Mouse (Mus musculus) G1E-ER4 (cell line): ENCODE data around the gene Tmc1. TPM values are rescaled to one million over a fixed set of nuclear protein-coding genes. Genes with fewer than 3 reads are reported as not detected.

ENCODE experiments used
- GATA1 ChIP-seq: IDR thresholded peaks from one replicate; pipeline ENCODE4 v1.8.0; 2012; ENCODE audit warnings: low read length, inconsistent platforms
- polyA plus RNA-seq: library from polyadenylated mRNA; stranded (reverse); fragments of >175 nt; gene quantifications from 2 replicates; pipeline ENCODE4 v1.2.3, GENCODE M21; 2012

Tmc1 gene
- not detected in 2 replicates for polyA plus RNA-seq

DNA sequence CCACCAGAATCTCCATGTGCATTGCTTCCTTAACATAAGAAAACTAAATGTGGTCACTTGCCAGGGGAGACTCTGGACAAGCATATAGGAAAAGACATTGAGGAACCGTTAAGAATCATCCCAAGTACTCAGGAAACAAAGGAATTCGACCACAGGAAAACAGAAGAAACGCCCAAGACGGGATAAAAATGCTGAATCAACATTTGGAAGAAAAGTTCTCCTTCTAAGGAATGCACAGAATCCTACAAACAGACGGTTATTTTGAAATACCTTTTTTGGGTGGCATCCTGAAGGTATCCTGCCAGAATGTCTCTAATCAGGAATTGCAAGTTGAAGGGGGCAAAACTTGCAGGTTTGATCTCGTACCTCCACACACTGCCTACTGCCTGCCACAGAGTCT is at the start of gene Tmc1:
Gene Tmc1, minus strand, starts transcription at position 329 of the 400 bp plus-strand sequence.
- TF ChIP-seq GATA1: no peak

DNA sequence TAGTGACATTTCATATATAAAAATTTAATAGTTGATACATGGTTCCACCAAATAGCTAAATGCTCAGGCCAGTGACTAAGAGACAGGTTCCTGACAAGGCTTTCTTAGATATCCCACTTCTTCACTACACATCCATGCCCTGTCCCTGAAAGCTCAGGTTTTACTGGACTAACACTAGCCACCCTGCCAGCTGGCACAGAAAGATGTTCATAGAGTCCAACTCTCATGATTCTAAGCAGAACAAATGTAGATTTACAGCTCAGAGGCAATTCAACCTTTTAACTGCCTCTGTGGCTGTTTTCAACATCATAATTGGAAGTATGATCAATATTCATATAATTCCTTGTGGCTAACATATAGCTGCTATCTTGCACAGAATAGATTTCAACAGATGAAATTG is 47.5 kb upstream of the Tmc1 start:
- TF ChIP-seq GATA1: no peak

DNA sequence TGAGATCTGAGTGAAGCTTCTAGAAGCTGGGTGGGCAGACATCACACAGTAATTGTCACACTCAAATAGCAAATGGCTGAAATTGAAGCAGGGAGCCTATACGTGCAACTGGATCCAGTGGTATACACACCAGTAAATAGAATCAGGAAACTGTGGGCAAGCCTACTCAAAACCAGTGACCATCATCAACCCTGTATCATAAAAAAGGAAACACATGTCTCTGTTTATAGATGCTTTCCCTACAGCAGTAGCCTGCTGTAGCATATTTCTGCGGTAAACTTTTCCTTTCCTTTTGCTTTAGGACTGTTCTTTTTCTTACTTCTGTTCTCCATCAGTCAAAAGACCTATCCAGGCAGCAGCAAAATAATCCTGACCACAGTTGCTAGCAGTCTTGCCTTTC is 25.2 kb upstream of the Tmc1 start:
- no peak for TF ChIP-seq GATA1

DNA sequence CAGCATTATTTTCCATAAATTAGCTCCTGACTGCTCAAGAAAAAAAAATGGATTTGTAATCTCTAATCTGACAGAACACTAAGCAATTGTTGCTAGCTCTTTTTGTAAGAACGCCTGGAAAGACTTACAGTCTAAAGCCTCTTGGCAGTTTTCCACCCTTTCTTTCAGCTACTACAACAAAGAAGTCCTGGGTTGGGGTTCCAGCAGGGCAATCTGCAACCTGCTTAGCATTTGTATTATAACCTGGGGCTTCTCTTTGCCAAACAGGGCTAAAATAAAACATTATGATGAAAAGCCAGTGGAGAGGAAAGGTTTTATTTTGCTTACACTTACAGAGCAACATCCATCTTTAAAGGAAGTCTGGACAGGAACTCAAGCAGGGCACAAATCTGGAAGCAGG is 24.1 kb upstream of the Tmc1 start:
- no peak for TF ChIP-seq GATA1

DNA sequence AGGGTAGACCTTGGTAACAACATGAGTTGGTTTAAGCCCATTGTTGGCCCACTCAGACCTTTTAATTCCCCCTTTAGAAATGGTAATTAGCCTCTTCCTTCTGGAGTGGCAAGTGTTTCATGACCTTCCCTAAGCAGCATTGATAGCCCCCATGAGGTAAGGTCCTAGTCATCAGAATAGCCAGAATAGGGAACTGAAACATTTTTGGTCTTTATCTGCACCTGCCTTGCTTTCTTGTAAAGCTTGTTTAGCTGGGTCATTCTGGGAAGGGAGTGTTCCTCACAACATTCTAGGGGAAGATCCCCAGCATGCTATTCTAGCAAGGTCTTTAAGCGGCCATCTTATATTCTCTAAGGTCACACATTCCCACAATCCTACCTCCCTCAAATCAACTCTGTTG is 17.9 kb upstream of the Tmc1 start:
- no peak for TF ChIP-seq GATA1

DNA sequence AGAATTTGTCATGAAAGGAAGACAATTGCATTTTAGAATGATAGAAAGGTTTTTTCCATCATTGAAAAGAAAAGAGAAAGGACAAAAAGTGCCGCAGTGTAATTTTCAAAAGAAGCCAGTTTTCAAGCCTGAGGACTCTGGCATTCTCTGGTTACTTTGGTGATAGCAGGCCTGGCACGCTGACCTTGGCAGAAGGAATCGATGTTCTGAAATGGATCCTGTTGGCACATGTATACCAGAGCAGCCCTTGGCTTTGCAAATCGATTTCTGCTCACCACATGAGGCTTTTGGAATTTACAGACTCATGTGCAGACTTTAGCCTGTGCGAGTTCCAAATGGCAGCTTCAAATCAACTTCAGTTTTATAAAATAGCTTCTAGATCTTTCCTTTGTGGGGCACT is 813 bp upstream of the Tmc1 start:
- no peak for TF ChIP-seq GATA1

DNA sequence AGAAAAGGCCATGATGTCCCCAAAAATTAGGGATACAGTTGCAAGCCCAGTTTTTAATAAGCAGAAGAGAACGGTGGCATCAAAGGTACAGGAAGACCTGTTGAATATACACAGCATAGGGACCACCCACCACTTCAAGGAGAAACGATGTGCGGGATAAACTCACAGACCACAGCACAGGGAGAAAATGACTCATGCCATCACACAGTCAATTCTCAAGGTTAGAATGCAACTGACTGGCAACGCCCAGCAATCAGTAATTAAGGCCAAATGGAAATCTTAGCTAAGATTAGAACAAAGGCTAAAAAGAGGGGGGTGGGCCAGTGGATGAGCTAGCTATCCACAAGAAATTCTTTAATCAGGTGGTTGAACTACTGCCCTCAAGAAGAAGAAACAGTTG is 9.6 kb downstream of the Tmc1 start:
- no peak for TF ChIP-seq GATA1

DNA sequence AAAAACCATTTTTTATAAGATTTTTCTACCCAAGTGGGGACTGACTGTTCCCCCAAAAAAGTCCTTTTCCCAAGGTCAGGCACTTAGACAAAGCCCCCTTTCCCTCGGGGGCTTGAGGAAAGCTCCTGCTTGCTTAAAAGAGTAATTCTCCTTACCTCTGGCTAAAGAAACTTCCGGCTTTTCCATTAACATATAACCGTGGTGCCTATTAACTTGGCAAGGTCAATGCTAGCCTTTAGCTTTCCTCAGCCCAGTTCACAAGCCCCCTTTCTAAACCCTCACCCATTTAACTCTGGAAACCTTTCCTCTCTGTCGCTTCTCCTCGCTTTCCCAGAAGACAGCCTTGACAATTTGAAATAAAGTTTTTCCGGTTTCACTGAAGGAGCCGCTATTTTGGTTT is 29.7 kb downstream of the Tmc1 start:
- TF ChIP-seq GATA1: no peak

DNA sequence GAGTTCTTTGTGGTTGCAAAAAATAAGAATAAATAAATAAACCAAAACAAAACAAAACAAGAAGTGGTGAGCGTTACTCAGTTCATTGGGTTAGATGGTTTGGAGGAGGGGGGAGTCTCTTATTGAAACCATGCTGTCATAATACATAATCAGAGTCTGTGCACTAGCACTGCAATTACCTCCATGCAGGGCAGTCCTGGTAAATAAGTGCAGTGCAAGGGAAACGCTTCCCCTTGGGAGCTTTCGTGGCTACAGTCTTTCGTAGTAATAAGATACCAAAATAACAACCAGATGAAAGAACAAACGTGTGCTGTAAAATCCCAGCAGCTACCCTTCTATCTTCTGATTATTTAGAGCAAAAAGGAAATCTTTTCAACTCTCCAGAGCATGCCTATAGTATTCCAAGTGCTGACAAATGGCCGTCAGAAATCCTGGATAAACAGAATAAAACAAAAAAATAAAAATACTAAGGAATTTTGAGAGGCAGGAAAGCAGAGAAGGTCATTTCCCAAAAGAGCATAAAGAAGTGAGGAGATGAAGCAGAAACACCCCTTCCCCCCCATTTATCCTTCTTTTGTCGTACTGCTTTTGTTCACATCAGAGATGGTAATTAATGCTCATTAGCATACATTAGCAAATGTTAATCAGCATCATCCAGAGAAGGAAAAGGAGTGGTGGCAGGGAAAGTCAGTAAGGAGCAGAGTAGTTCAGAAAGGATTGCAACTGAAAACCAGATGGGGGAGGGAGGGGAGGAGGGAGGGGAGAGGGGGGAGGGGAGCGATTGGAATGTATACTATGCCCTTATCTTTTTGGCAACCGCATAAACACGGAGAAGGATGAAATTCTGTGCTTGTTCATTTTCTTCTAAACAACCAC is 30.4 kb downstream of the Tmc1 start:
- no peak for TF ChIP-seq GATA1

DNA sequence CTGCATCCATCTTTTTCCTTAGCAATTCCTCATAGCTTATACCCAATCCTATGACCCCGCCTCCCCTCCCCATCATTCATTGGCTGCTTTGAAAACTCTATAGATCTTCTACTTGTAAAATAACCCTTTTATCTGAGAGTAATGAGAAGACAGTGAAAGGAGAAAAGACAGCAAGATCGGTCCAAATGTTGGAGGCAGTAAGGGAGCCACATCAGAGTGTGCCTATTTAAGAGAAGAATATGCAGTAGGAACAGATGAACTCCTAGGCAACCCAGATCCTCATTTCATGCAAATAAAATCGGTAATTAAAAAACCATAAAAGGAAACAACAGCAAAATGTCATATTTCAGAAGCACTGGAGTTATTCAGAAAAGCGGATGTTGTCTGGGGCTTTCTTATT is 35.8 kb downstream of the Tmc1 start:
- TF ChIP-seq GATA1: no peak

DNA sequence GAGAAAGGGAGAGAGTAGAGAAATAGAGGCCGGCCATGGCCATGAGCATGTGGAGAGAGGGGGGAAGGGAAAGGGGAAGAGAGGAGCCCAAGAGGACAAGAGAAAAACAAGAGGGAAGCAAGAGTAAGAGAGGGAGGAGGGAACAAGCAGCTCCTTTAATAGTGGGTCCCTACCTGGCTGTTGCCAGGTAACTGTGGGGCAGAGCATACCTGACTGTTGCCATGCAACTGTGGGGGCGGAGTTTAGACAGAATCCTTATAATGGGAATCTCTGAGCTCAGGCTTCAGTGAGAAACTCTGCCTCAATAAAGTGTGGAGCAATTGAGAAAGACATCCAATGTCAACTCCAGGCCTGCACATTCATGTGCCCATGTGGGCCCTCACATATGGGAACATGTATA is 38.9 kb downstream of the Tmc1 start:
- no peak for TF ChIP-seq GATA1

DNA sequence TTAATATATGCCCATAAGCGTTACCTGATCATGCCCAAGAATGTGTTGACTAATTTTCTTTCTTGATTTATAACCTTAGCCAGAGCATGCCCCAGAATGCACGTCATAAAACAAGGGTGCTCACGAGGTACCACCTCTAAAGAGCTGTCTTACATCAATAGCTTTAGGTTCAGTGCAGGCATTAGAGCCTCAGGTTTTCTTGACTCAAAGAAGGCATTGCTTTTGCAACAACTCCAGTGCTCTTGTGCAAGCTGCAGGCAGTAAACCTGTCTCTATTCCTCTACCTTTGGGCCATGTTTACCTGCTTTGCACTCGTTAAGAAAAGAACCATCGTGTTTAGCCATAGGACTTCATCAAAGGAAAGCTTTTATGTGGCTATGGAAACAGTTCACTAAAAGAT is 43.6 kb downstream of the Tmc1 start:
- TF ChIP-seq GATA1: no peak

DNA sequence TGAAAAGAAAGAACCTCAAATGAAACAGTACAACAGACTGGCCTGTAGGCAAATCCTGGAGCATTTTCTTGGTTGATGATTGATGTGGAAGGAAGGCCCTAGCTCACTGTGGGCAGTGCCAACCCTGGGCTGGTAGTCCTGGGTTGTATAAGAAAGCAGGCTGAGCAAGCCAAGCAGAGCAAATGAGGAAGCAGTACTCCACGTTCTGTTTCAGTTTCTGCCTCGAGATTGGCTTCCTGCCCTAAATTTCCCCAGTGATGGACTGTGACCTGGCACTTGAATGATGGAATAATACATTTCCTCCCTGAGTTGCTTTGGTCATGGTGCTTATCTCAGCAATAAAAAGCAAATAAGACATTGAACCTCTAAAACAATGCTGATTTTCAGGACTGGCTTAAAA is 72.8 kb downstream of the Tmc1 start:
- TF ChIP-seq GATA1: no peak

DNA sequence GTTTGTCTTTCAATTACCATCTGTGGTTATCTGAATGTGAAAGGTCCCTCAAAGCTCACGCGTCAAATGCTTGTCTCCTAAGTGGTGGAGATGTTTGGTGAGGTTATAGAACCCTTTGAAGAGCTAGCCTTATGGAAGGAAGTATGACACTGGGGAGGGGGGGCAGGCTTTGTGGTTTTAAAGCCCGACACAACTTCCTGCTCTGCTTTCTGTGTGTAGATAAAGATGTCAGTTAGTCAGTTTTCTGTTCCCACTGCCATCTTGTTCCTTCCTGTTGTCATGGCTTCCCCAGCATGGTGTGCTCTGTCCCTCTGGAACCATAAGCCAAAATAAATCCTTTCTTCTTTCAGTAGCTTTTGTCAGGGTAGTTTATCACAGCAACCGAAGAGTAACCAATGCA is 78.1 kb downstream of the Tmc1 start:
- no peak for TF ChIP-seq GATA1

DNA sequence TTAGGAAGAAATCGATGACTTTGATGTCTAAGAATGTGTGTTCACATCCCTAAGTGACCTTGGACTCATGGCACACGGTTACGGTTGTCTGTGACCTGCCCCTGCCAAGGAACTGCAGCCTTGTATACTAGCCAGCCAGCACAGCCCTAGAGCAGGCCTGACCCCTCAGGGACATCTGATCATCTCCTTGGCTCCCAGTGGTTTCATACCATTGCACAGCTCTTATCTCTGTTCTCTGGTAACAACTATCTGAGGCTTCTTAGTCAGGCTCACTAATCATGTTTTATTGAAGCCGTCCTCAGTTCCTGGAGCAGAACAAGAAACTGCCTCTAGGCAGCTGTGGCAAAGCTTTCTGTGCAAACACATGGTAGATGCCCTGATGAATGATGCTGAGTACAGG is 92.2 kb downstream of the Tmc1 start:
- no peak for TF ChIP-seq GATA1

DNA sequence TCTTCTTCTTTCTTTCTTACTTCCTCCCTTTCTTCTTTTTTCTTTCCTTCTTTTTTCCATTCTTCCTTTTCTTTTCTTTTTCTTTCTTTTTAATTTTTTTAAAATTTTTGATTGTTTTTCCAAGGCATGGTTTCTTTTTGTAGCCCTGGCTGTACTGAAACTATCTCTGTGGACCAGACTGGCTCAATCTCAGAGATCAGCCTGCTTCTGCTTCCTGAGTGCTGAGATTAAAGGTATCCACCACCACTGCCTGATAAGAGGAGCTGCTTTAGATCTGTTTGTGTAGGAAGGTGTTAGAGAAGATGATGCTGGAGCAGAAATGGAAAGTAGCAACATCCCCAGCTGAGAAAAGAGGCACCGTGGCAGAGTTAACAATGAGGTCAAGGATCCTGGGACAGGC is 93.7 kb downstream of the Tmc1 start:
- TF ChIP-seq GATA1: no peak

DNA sequence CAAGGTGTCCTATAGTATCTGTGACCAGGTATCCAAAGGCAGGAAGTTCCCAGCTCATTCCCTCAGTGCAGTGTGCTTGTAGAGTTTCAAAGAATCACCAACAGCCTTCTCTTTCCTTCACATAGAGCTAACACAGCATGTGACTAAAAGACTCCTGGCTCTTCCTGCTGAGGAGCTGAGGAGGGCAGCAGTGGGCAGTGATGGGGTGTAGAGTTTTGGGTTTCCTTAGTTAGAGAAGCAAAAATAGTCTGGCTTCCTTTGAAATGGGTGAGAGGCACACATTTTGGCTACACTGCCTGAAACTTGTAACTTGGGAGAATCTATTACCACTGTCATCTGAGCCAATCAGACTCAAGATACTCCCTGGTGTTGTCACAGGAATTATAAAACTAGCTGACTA is 96.2 kb downstream of the Tmc1 start:
- TF ChIP-seq GATA1: no peak

DNA sequence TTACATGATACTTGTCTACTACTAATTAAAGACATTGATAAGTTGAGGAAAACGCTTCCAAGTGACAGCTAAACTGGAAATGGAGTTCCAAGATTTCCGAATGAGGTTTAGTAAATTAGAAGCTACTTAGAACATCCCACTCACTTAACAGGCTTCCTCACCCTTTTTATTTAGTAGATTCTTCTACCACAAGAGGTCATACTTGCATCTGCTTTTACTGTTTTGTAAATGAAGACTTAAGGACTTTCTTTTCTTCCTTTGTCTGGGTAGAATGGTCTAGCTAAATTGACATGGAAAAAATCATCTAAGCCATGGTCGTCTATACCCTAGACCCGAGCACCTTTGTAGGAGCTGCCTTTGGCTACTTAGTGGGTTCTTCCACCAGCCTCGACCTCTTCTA is 105.1 kb downstream of the Tmc1 start:
- no peak for TF ChIP-seq GATA1
